Mouse (Mus musculus) A20 (cell line): ENCODE measurements around the gene H3f3b.

Experiments
- DNase-seq: peaks from one replicate; pipeline ENCODE4 v3.0.0-alpha.2; 2011; ENCODE audit warnings: low read depth, low spot score

H3f3b gene

GRCm38 (mm10) chr11:116027756-116028155 is at the start of gene H3f3b:
Gene H3f3b (minus strand): TSS chr11:116027962.
- no peak for DNase-seq

- no peak for DNase-seq
These were observed 49.1 kb upstream of the H3f3b start for GRCm38 (mm10) chr11:116076836-116077235.

- DNase-seq, result no peak
These were observed 48.4 kb upstream of the H3f3b start for GRCm38 (mm10) chr11:116076266-116076540.

GRCm38 (mm10) chr11:116075539-116076265 is 47.9 kb upstream of the H3f3b start:
- no peak for DNase-seq

GRCm38 (mm10) chr11:116074436-116074991 is 46.8 kb upstream of the H3f3b start:
- no peak for DNase-seq

GRCm38 (mm10) chr11:116072608-116073007 is 44.8 kb upstream of the H3f3b start:
- DNase-seq, result no peak

- peak; percentile 73 for DNase-seq
These were observed 43.7 kb upstream of the H3f3b start for GRCm38 (mm10) chr11:116071510-116071909.

GRCm38 (mm10) chr11:116065345-116065744 is 37.6 kb upstream of the H3f3b start:
- no peak for DNase-seq

GRCm38 (mm10) chr11:116064187-116064867 is 36.6 kb upstream of the H3f3b start:
- no peak for DNase-seq

GRCm38 (mm10) chr11:116063562-116063961 is 35.8 kb upstream of the H3f3b start:
- DNase-seq, result no peak

- no peak for DNase-seq
These were observed 34.8 kb upstream of the H3f3b start for GRCm38 (mm10) chr11:116062521-116062920.

GRCm38 (mm10) chr11:116061641-116062415 is 34.1 kb upstream of the H3f3b start:
- DNase-seq, result no peak

GRCm38 (mm10) chr11:116060596-116060995 is 32.8 kb upstream of the H3f3b start:
- DNase-seq, result no peak

- no peak for DNase-seq
These were observed 31.9 kb upstream of the H3f3b start for GRCm38 (mm10) chr11:116059691-116060025.

- no peak for DNase-seq
These were observed 31.3 kb upstream of the H3f3b start for GRCm38 (mm10) chr11:116058868-116059690.

GRCm38 (mm10) chr11:116058022-116058614 is 30.4 kb upstream of the H3f3b start:
- no peak for DNase-seq

- no peak for DNase-seq
These were observed 29.6 kb upstream of the H3f3b start for GRCm38 (mm10) chr11:116057237-116057881.

- DNase-seq, result no peak
These were observed 28.1 kb upstream of the H3f3b start for GRCm38 (mm10) chr11:116055873-116056272.

- DNase-seq, result no peak
These were observed 25.9 kb upstream of the H3f3b start for GRCm38 (mm10) chr11:116053510-116054229.

- DNase-seq, result no peak
These were observed 22.4 kb upstream of the H3f3b start for GRCm38 (mm10) chr11:116050196-116050595.
